Mouse (Mus musculus) midbrain, embryonic 10.5 days (tissue): ENCODE measurements around the gene Sp110. TPM values are rescaled to one million over a fixed set of nuclear protein-coding genes. Genes with fewer than 3 reads are reported as not detected.
"Not testable (repeated sequence)": the region's sequence is repeated elsewhere in the genome, so short reads cannot be mapped to it uniquely, and the experiment has no call there.

Experiments
- DNase-seq: peaks from one replicate; pipeline ENCODE4 v3.0.0-alpha.2; 2017; ENCODE audit warnings: low spot score
- H3K27ac ChIP-seq: fragments of 300-500 bp; sonication (generic); replicated peaks from 2 replicates; pipeline ENCODE4 v1.5.1; 2016; ENCODE audit warnings: mild to moderate bottlenecking
- H3K27me3 ChIP-seq: fragments of 300-500 bp; sonication (generic); 2 replicates; pipeline ENCODE4 v1.6.1; 2016; ENCODE audit warnings: low read depth, mild to moderate bottlenecking; ENCODE audit not compliant: poor library complexity, severe bottlenecking
- H3K36me3 ChIP-seq: fragments of 300-500 bp; sonication (generic); 2 replicates; pipeline ENCODE4 v1.6.1; 2016; ENCODE audit warnings: mild to moderate bottlenecking, moderate library complexity
- H3K4me1 ChIP-seq: fragments of 300-500 bp; sonication (generic); 2 replicates; pipeline ENCODE4 v1.6.1; 2016
- H3K4me3 ChIP-seq: fragments of 300-500 bp; sonication (generic); 2 replicates; pipeline ENCODE4 v1.5.1; 2016; ENCODE audit warnings: mild to moderate bottlenecking, moderate library complexity
- H3K9me3 ChIP-seq: fragments of 300-500 bp; sonication (generic); replicated peaks from 2 replicates; pipeline ENCODE4 v1.6.1; 2016; ENCODE audit warnings: mild to moderate bottlenecking
- WGBS: fragments of 180-500 bp; shearing (Covaris S2); methylation state at CpG from one replicate; pipeline ENCODE4 v1.1.7; 2016; 5-methylcytosine and 5-hydroxymethylcytosine counted together
- polyA plus RNA-seq: library from polyadenylated mRNA; unstranded; fragments of >200 nt; fragmentation: Nextera tagmentation; extraction: Ambion mirVana; gene quantifications from 2 replicates; pipeline ENCODE4 v1.2.1, GENCODE M21; 2016

Gene Sp110
- polyA plus RNA-seq, 1 experiment from 2014 or later = 0.54 TPM

DNA sequence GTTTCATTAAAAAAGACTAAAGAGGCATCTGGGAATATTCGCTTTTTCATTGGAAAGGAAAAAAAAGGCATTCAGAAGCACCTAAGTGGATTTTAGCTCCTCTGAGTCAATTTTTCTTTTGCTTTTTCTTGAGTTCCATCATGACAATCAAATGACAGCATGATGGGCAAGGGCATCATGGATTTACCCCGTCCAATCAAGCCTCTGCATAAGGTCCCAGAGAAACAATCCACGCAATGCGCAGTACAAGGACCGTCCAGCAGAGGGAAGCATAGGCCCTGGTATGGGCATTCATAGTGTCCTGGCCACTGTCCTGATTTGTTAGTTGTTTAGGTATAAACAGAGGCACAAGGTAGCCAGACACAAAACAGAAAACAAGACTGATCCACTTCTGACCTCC, 17.1 kb downstream of the Sp110 start:
- not testable (repeated sequence) for H3K27me3 ChIP-seq, H3K4me1 ChIP-seq, H3K36me3 ChIP-seq, H3K27ac ChIP-seq, H3K9me3 ChIP-seq, DNase-seq, H3K4me3 ChIP-seq
- 29% methylated on average over 5 of the region's 5 CpGs for WGBS

DNA sequence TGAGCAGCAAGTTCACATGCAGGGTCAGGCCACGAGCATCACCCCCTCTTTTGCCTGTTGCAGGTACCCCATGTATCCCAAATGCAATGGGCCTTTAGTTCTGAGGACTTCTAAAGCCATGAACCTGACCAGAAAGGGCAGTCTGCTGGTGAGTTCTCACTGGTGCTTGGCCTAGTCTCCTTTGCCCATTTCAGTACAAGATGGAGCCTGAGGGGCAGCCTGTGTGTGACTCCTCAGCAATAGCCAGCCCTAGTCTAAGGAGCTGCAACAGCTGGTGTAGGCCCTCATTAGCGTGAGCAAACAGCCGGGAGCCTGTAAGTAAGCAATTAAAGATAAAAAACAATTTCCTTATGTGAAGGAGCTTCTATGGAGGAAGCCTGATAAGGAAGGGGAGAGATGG, 18.0 kb downstream of the Sp110 start:
- H3K36me3 ChIP-seq, H3K27ac ChIP-seq, H3K27me3 ChIP-seq, H3K9me3 ChIP-seq, DNase-seq, H3K4me1 ChIP-seq, H3K4me3 ChIP-seq: not testable (repeated sequence)
- 76% methylated on average over 3 of the region's 3 CpGs for WGBS

- DNase-seq, H3K27ac ChIP-seq, H3K27me3 ChIP-seq, H3K4me3 ChIP-seq, H3K36me3 ChIP-seq, H3K4me1 ChIP-seq, H3K9me3 ChIP-seq: not testable (repeated sequence)
- 82% methylated on average over 3 of the region's 4 CpGs for WGBS
Observed at GRCm38 (mm10) chr1:85580148-85580534, 18.5 kb downstream of the Sp110 start.

DNA sequence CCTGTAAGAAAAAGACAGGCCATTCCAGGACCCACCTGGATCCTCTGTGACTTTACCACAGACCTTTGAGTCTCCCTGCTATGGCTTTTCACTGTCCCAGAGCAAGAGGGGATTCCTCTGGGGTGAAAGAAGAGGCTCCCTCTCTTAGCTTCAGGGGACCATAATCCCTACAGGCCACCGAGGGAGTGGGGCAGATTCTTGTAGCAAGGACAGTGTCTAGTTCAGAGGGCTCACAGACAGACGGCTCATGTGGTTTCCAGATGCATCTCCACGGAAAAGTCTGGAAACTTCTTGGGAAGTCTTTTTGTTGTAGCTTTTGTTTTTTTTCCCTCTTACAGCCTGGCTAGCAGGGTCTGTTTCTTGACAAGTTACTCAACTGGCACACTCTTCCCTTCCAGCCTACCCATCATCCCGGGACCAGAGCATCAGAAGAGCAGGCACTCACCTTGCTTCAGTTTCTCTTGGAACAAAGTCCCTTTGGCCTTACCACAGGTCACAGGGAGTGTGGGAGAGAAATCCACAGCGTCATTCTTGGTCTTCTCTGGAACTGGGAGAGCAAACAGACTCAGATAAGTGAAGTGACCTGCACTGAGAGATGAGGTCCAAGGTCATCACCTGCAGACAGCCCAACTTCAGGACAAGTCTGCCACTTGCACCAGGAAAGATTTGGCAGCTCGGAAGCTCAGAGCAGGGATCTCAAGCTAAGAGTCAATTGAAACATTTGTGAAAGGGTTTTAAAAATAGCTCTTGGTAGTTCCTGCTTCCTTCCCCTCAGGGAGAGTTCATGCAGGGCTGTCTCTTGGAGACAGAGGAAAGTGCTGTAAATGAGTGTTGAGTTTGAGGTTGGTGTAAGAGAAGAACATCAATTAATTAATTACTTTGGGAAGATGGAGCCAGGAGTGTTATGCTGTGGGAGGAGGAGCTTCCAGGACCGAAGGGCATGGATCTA, 19.1 kb downstream of the Sp110 start:
- DNase-seq = not testable (repeated sequence)

GRCm38 (mm10) chr1:85578372-85579010, 20.1 kb downstream of the Sp110 start:
- H3K4me3 ChIP-seq, DNase-seq, H3K27ac ChIP-seq, H3K27me3 ChIP-seq, H3K9me3 ChIP-seq, H3K36me3 ChIP-seq, H3K4me1 ChIP-seq: not testable (repeated sequence)
- WGBS = 66% methylated on average over 3 of the region's 3 CpGs

More for the DNA sequence above, 19.1 kb downstream of the Sp110 start:
- H3K4me1 ChIP-seq, H3K27ac ChIP-seq, H3K9me3 ChIP-seq, H3K36me3 ChIP-seq, H3K4me3 ChIP-seq, H3K27me3 ChIP-seq: not testable (repeated sequence)
- 72% methylated on average over 6 of the region's 7 CpGs for WGBS

DNA sequence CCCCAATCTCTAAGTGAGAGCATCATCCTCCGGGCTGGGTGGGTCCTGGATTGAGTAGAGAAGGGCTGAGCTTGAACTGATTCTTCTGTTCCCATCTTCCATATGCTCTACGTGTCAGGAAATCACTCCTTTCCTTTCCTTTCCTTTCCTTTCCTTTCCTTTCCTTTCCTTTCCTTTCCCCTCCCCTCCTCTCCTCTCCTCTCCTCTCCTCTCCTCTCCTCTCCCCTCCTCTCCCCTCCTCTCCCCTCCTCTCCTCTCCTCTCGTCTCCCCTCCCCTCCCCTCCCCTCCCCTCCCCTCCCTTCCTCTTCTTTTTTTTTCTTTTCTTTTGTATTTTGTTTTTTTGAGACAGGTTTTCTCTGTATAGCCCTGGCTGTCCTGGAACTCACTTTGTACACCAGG, 23.2 kb downstream of the Sp110 start, which contains the start of gene G530012D18Rik:
Gene G530012D18Rik (plus strand): TSS at position 301 of the 400 bp plus-strand sequence.
- H3K9me3 ChIP-seq, H3K36me3 ChIP-seq, DNase-seq, H3K4me1 ChIP-seq, H3K4me3 ChIP-seq, H3K27me3 ChIP-seq, H3K27ac ChIP-seq: not testable (repeated sequence)
- 74% methylated on average over 2 of the region's 3 CpGs for WGBS

GRCm38 (mm10) chr1:85573554-85573953, 25.1 kb downstream of the Sp110 start:
- H3K9me3 ChIP-seq, DNase-seq, H3K4me3 ChIP-seq, H3K36me3 ChIP-seq, H3K27ac ChIP-seq, H3K27me3 ChIP-seq, H3K4me1 ChIP-seq: not testable (repeated sequence)
- WGBS = 78% methylated on average over 4 of the region's 4 CpGs

GRCm38 (mm10) chr1:85555261-85555660, 43.4 kb downstream of the Sp110 start:
- not testable (repeated sequence) for H3K4me1 ChIP-seq, DNase-seq, H3K9me3 ChIP-seq, H3K4me3 ChIP-seq, H3K36me3 ChIP-seq, H3K27me3 ChIP-seq, H3K27ac ChIP-seq
- WGBS = 87% methylated on average over 4 of the region's 4 CpGs

GRCm38 (mm10) chr1:85546442-85546841, 52.2 kb downstream of the Sp110 start:
- H3K4me3 ChIP-seq, H3K9me3 ChIP-seq, H3K27me3 ChIP-seq, H3K27ac ChIP-seq, DNase-seq, H3K4me1 ChIP-seq, H3K36me3 ChIP-seq: not testable (repeated sequence)

DNA sequence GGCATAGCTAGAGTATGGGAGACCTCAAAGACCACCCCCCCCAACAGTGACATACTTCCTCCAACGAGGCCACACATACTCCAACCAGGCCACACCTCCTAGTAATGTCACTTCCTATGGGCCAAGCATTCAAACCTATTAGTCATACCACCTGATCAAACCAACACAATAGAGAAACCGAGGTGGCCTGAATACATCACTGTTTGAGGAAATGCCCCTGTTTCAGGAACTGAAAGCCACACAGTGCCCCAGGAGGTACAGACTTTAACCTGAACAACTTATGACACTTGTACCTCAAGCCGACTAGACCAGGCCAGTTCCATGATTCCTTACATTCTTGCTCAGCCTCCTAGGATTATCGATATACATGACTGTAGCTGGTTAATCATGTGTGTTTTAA, 54.8 kb downstream of the Sp110 start:
- not testable (repeated sequence) for DNase-seq, H3K36me3 ChIP-seq, H3K4me3 ChIP-seq, H3K9me3 ChIP-seq, H3K27me3 ChIP-seq, H3K4me1 ChIP-seq, H3K27ac ChIP-seq
- 88% methylated on average over 4 of the region's 4 CpGs for WGBS

DNA sequence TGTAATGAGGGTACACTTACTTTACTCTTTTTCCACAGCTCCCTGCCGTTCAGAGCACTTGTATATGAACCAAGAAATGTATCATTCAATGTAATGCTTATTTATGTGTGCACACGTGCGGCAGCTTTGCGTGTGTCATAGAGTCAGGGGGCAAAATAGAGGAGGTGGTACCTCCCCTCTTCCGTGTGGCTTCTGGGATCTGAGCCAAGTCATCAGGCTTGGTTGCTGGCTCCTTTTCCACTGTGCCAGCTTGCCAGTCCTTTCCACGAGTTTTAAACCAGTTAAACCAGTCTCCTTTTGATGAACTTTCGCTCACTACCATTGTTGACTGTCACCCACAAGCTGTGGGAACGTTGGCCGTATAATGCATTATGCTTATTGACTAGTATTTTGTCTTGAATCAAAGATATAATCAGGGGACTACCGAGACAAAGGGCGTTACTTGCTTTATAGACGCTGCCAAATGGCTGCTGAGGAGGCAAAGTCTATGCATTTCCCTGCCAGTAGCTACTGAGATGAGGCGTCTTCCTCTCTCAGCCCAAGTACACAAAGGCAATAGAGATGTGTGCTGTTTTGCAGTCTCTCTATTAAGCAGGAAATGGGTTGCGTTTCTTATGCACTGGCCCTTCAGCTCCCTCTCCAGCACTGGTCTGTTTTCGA, 70.0 kb downstream of the Sp110 start:
- WGBS = 79% methylated on average over 13 of the region's 15 CpGs
- not testable (repeated sequence) for H3K27me3 ChIP-seq, H3K9me3 ChIP-seq, H3K36me3 ChIP-seq, H3K4me1 ChIP-seq, H3K4me3 ChIP-seq, H3K27ac ChIP-seq, DNase-seq
